Mouse (Mus musculus): ENCODE data around the gene Lrrc49. TPM values are rescaled to one million over a fixed set of nuclear protein-coding genes. Genes with fewer than 3 reads are reported as not detected.

Lrrc49 gene
- polyA plus RNA-seq, 1 experiment from 2014 or later, result 12.3 TPM

DNA sequence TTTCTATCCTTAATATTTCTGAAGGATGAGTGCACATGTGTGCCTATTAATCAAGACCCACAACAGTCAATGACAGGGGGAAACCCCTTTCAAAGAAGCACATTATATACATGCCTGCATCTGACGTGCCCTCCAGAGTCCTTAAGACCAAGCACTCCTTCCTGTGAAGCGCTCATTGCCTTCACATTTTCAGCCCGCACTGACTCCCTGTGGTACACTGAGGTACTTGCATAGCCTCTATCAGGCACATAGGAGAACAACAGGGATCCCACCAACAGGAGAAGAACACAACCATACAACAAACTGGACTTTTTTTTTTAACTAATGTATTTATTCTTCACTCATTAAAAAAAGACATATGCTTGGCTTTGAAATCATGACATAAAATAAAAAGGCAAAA is 101.0 kb downstream of the Lrrc49 start:
- no peaks in the 10 kb centered on the region for H3K27me3 ChIP-seq (ENCODE audit: insufficient read depth, low read length)
- H3K9me3 ChIP-seq (replicated peaks; ENCODE audit: low read length), result no peaks in the 10 kb centered on the region
- H3K27ac ChIP-seq, result no peak overlapping the region
- TF ChIP-seq CTCF (IDR thresholded peaks at IDR 0.05; ENCODE audit: low read depth), result peak; percentile 61
- ATAC-seq (replicated peaks; ENCODE audit: low FRiP score, low read depth) (no peak), DNase-seq (ENCODE audit: low spot score) (peak; percentile 43)
- H3K9ac ChIP-seq (ENCODE audit: low read depth, low read length), result no peak overlapping the region
- no peak overlapping the region for H3K4me3 ChIP-seq (replicated peaks; ENCODE audit: low read depth, low read length)
- 79% methylated on average over 3 of the region's 3 CpGs for WGBS
- no peaks in the 10 kb centered on the region for H3K4me1 ChIP-seq (replicated peaks; ENCODE audit: insufficient read depth, low read length)
- H3K4me2 ChIP-seq (ENCODE audit: low read length), result no peak overlapping the region
- H3K36me3 ChIP-seq (ENCODE audit: insufficient read depth, low read length), result peaks cover 3% of the 10 kb centered on the region; the same call in 1 of the 2 replicates

GRCm38 (mm10) chr9:60585206-60585605 is 102.8 kb downstream of the Lrrc49 start:
- no peak for TF ChIP-seq CTCF (IDR thresholded peaks at IDR 0.05; ENCODE audit: low read depth)
- no peaks in the 10 kb centered on the region for H3K4me1 ChIP-seq (replicated peaks; ENCODE audit: insufficient read depth, low read length)
- no peak overlapping the region for H3K27ac ChIP-seq
- ATAC-seq (replicated peaks; ENCODE audit: low FRiP score, low read depth) (no peak), DNase-seq (ENCODE audit: low spot score) (no peak)
- WGBS, result 90% methylated on average over 5 of the region's 5 CpGs
- H3K36me3 ChIP-seq (ENCODE audit: insufficient read depth, low read length), result peaks cover 3% of the 10 kb centered on the region; the same call in 1 of the 2 replicates
- H3K27me3 ChIP-seq (ENCODE audit: insufficient read depth, low read length), result no peaks in the 10 kb centered on the region
- no peak overlapping the region for H3K4me2 ChIP-seq (ENCODE audit: low read length)
- H3K4me3 ChIP-seq (replicated peaks; ENCODE audit: low read depth, low read length), result no peak overlapping the region
- H3K9ac ChIP-seq (ENCODE audit: low read depth, low read length), result no peak overlapping the region
- no peaks in the 10 kb centered on the region for H3K9me3 ChIP-seq (replicated peaks; ENCODE audit: low read length)

DNA sequence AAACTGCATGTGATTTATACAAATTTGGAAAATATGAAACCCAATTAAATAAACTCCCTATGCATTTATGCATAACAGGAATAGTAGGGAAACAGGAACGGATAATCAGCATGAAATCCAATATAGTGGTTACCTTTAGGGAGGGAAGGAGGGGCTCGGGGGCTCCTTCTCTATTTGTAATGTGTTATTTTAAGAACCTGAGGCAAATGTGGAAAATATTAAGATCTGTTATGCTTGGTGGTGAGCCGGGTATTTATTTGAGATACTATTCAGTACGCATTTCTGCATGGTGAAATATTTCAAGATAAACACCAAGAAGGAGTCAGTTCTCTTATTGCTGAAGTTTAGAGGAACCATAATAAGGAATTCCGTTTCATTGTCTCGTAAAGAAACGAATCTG is 105.4 kb downstream of the Lrrc49 start:
- Histone ChIP-seq H3K27ac (no peak overlapping the region), H3K36me3 (ENCODE audit: insufficient read depth, low read length) (peaks cover 3% of the 10 kb centered on the region; the same call in 1 of the 2 replicates), H3K4me1 (replicated peaks; ENCODE audit: insufficient read depth, low read length) (no peaks in the 10 kb centered on the region), H3K27me3 (ENCODE audit: insufficient read depth, low read length) (no peaks in the 10 kb centered on the region), H3K9me3 (replicated peaks; ENCODE audit: low read length) (no peaks in the 10 kb centered on the region), H3K4me3 (replicated peaks; ENCODE audit: low read depth, low read length) (no peak overlapping the region), H3K9ac (ENCODE audit: low read depth, low read length) (no peak overlapping the region), H3K4me2 (ENCODE audit: low read length) (no peak overlapping the region)
- ATAC-seq (replicated peaks; ENCODE audit: low FRiP score, low read depth), result no peak
- no peak for DNase-seq (ENCODE audit: low spot score)
- 50% methylated on average over 7 of the region's 7 CpGs for WGBS
- no peak for TF ChIP-seq CTCF (IDR thresholded peaks at IDR 0.05; ENCODE audit: low read depth)

- no peak overlapping the region for H3K9ac ChIP-seq (ENCODE audit: low read depth, low read length)
- ATAC-seq (replicated peaks; ENCODE audit: low FRiP score, low read depth), result no peak
- DNase-seq (ENCODE audit: low spot score), result no peak
- no peak for TF ChIP-seq CTCF (IDR thresholded peaks at IDR 0.05; ENCODE audit: low read depth)
- 87% methylated on average over 7 of the region's 7 CpGs for WGBS
- H3K27me3 ChIP-seq (ENCODE audit: insufficient read depth, low read length), result no peaks in the 10 kb centered on the region
- H3K4me1 ChIP-seq (replicated peaks; ENCODE audit: insufficient read depth, low read length), result no peaks in the 10 kb centered on the region
- no peaks in the 10 kb centered on the region for H3K36me3 ChIP-seq (ENCODE audit: insufficient read depth, low read length)
- H3K9me3 ChIP-seq (replicated peaks; ENCODE audit: low read length), result no peaks in the 10 kb centered on the region
- no peak overlapping the region for H3K4me3 ChIP-seq (replicated peaks; ENCODE audit: low read depth, low read length)
- H3K4me2 ChIP-seq (ENCODE audit: low read length), result no peak overlapping the region
- no peak overlapping the region for H3K27ac ChIP-seq
Observed at GRCm38 (mm10) chr9:60573011-60573410, 114.9 kb downstream of the Lrrc49 start.

DNA sequence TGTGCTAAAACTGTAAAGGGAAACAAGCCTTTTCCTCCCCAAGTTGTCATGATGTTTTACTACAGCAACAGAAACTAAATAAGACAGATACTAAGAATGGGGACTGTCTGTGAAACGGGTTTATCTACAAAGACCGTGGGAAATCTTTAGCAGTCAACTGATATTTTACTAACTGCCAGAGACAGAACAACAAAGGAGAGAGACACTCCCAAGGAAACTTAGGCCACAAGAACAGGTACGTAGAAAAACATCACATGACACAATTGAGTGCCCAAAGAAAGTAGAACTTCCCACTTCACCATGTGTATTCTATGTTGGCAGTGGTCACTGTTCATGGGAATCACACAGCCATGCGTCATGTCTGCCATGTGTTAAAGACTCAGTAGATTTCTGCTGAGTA is 116.2 kb downstream of the Lrrc49 start:
- Histone ChIP-seq H3K9me3 (replicated peaks; ENCODE audit: low read length) (no peaks in the 10 kb centered on the region), H3K36me3 (ENCODE audit: insufficient read depth, low read length) (no peaks in the 10 kb centered on the region), H3K9ac (ENCODE audit: low read depth, low read length) (no peak overlapping the region), H3K4me1 (replicated peaks; ENCODE audit: insufficient read depth, low read length) (no peaks in the 10 kb centered on the region), H3K4me3 (replicated peaks; ENCODE audit: low read depth, low read length) (no peak overlapping the region), H3K4me2 (ENCODE audit: low read length) (no peak overlapping the region), H3K27ac (no peak overlapping the region), H3K27me3 (ENCODE audit: insufficient read depth, low read length) (no peaks in the 10 kb centered on the region)
- no peak for DNase-seq (ENCODE audit: low spot score)
- TF ChIP-seq CTCF (IDR thresholded peaks at IDR 0.05; ENCODE audit: low read depth), result no peak
- no peak for ATAC-seq (replicated peaks; ENCODE audit: low FRiP score, low read depth)
- WGBS, result 88% methylated on average over 4 of the region's 4 CpGs

GRCm38 (mm10) chr9:60571041-60571440 is 116.9 kb downstream of the Lrrc49 start:
- no peak for TF ChIP-seq CTCF (IDR thresholded peaks at IDR 0.05; ENCODE audit: low read depth)
- 85% methylated on average over 4 of the region's 4 CpGs for WGBS

GRCm38 (mm10) chr9:60569366-60569765 is 118.6 kb downstream of the Lrrc49 start:
- WGBS, result 72% methylated on average over 2 of the region's 2 CpGs
- Histone ChIP-seq H3K4me3 (replicated peaks; ENCODE audit: low read depth, low read length) (no peak overlapping the region), H3K9me3 (replicated peaks; ENCODE audit: low read length) (no peaks in the 10 kb centered on the region), H3K36me3 (ENCODE audit: insufficient read depth, low read length) (no peaks in the 10 kb centered on the region), H3K27me3 (ENCODE audit: insufficient read depth, low read length) (no peaks in the 10 kb centered on the region), H3K9ac (ENCODE audit: low read depth, low read length) (no peak overlapping the region), H3K27ac (no peak overlapping the region), H3K4me1 (replicated peaks; ENCODE audit: insufficient read depth, low read length) (no peaks in the 10 kb centered on the region), H3K4me2 (ENCODE audit: low read length) (no peak overlapping the region)
- TF ChIP-seq CTCF (IDR thresholded peaks at IDR 0.05; ENCODE audit: low read depth), result no peak
- DNase-seq (ENCODE audit: low spot score) (no peak), ATAC-seq (replicated peaks; ENCODE audit: low FRiP score, low read depth) (no peak)

More at GRCm38 (mm10) chr9:60571041-60571440, 116.9 kb downstream of the Lrrc49 start:
- Histone ChIP-seq H3K27ac (no peak overlapping the region), H3K4me1 (replicated peaks; ENCODE audit: insufficient read depth, low read length) (no peaks in the 10 kb centered on the region), H3K36me3 (ENCODE audit: insufficient read depth, low read length) (no peaks in the 10 kb centered on the region), H3K4me3 (replicated peaks; ENCODE audit: low read depth, low read length) (no peak overlapping the region), H3K9ac (ENCODE audit: low read depth, low read length) (no peak overlapping the region), H3K9me3 (replicated peaks; ENCODE audit: low read length) (no peaks in the 10 kb centered on the region), H3K4me2 (ENCODE audit: low read length) (no peak overlapping the region), H3K27me3 (ENCODE audit: insufficient read depth, low read length) (no peaks in the 10 kb centered on the region)
- no peak for DNase-seq (ENCODE audit: low spot score)
- no peak for ATAC-seq (replicated peaks; ENCODE audit: low FRiP score, low read depth)
